Mouse (Mus musculus): ENCODE measurements around the gene Ralgps1.

Ralgps1 gene

GRCm38 (mm10) chr2:33159593-33159992, 211.7 kb downstream of the Ralgps1 start:
- in situ Hi-C loops (cut with MboI; ENCODE audit: unreplicated experiment in 2 of 2) = loop anchor here (5.0 kb wide), 4 partner anchors 188 to 398 kb away; no protein-coding TSS in a partner anchor

- in situ Hi-C loops (cut with MboI; ENCODE audit: unreplicated experiment in 2 of 2) = loop anchor here (5.0 kb wide), 4 partner anchors 188 to 398 kb away; no protein-coding TSS in a partner anchor
Measured at GRCm38 (mm10) chr2:33158895-33159294, 212.4 kb downstream of the Ralgps1 start.

GRCm38 (mm10) chr2:33156283-33156781, 215.0 kb downstream of the Ralgps1 start:
- in situ Hi-C loops (cut with MboI; ENCODE audit: unreplicated experiment in 2 of 2) = loop anchor here (5.0 kb wide), 4 partner anchors 191 to 401 kb away; no protein-coding TSS in a partner anchor

GRCm38 (mm10) chr2:33154751-33155372, 216.4 kb downstream of the Ralgps1 start:
- in situ Hi-C loops (cut with MboI; ENCODE audit: unreplicated experiment in 2 of 2) = loop anchor here (5.0 kb wide), 4 partner anchors 192 to 402 kb away; no protein-coding TSS in a partner anchor

GRCm38 (mm10) chr2:33146994-33147393, 224.3 kb downstream of the Ralgps1 start:
- in situ Hi-C loops (cut with MboI; ENCODE audit: unreplicated experiment in 2 of 2) = loop anchor here in 1 of 2 experiments (25.0 kb wide), 1 partner anchor 385 kb away; the partner anchor contains the start of gene Tor2a

- in situ Hi-C loops (cut with MboI; ENCODE audit: unreplicated experiment in 2 of 2) = loop anchor here in 1 of 2 experiments (25.0 kb wide), 1 partner anchor 381 kb away; the partner anchor contains the start of gene Tor2a
Measured at GRCm38 (mm10) chr2:33143292-33143691, 228.0 kb downstream of the Ralgps1 start.

- in situ Hi-C loops (cut with MboI; ENCODE audit: unreplicated experiment in 2 of 2) = loop anchor here in 1 of 2 experiments (25.0 kb wide), 1 partner anchor 376 kb away; the partner anchor contains the start of gene Tor2a
Measured at GRCm38 (mm10) chr2:33138491-33138890, 232.8 kb downstream of the Ralgps1 start.

- in situ Hi-C loops (cut with MboI; ENCODE audit: unreplicated experiment in 2 of 2) = loop anchor here in 1 of 2 experiments (25.0 kb wide), 1 partner anchor 375 kb away; the partner anchor contains the start of gene Tor2a
Measured at GRCm38 (mm10) chr2:33137731-33138130, 233.6 kb downstream of the Ralgps1 start.

- in situ Hi-C loops (cut with MboI; ENCODE audit: unreplicated experiment in 2 of 2) = loop anchor here in 1 of 2 experiments (25.0 kb wide), 1 partner anchor 375 kb away; the partner anchor contains the start of gene Tor2a
Measured at GRCm38 (mm10) chr2:33137244-33137643, 234.0 kb downstream of the Ralgps1 start.

GRCm38 (mm10) chr2:33136366-33136765, 234.9 kb downstream of the Ralgps1 start:
- in situ Hi-C loops (cut with MboI; ENCODE audit: unreplicated experiment in 2 of 2) = loop anchor here in 1 of 2 experiments (25.0 kb wide), 1 partner anchor 374 kb away; the partner anchor contains the start of gene Tor2a

- in situ Hi-C loops (cut with MboI; ENCODE audit: unreplicated experiment in 2 of 2) = loop anchor here (5.0 to 25.0 kb wide), 3 partner anchors 148 to 373 kb away; partner anchors contain the start of gene Tor2a (in 1 of the 2)
Measured at GRCm38 (mm10) chr2:33134766-33135490, 236.4 kb downstream of the Ralgps1 start.

GRCm38 (mm10) chr2:33132306-33132705, 239.0 kb downstream of the Ralgps1 start:
- in situ Hi-C loops (cut with MboI; ENCODE audit: unreplicated experiment in 2 of 2) = loop anchor here (5.0 to 25.0 kb wide), 3 partner anchors 145 to 370 kb away; partner anchors contain the start of gene Tor2a (in 1 of the 2)

GRCm38 (mm10) chr2:33131500-33132092, 239.7 kb downstream of the Ralgps1 start, which contains the start of gene Garnl3:
Garnl3 (minus strand) TSS chr2:33131654.
- in situ Hi-C loops (cut with MboI; ENCODE audit: unreplicated experiment in 2 of 2) = loop anchor here (5.0 to 25.0 kb wide), 3 partner anchors 144 to 369 kb away; partner anchors contain the start of gene Tor2a (in 1 of the 2)

- in situ Hi-C loops (cut with MboI; ENCODE audit: unreplicated experiment in 2 of 2) = loop anchor here (5.0 to 25.0 kb wide), 3 partner anchors 144 to 369 kb away; partner anchors contain the start of gene Tor2a (in 1 of the 2)
Measured at GRCm38 (mm10) chr2:33130526-33131483, 240.5 kb downstream of the Ralgps1 start.

- in situ Hi-C loops (cut with MboI; ENCODE audit: unreplicated experiment in 2 of 2) = loop anchor here (5.0 to 25.0 kb wide), 3 partner anchors 143 to 368 kb away; partner anchors contain the start of gene Tor2a (in 1 of the 2)
Measured at GRCm38 (mm10) chr2:33130141-33130525, 241.2 kb downstream of the Ralgps1 start.

GRCm38 (mm10) chr2:33129696-33130095, 241.6 kb downstream of the Ralgps1 start:
- in situ Hi-C loops (cut with MboI; ENCODE audit: unreplicated experiment in 2 of 2) = loop anchor here (5.0 to 25.0 kb wide), 3 partner anchors 142 to 367 kb away; partner anchors contain the start of gene Tor2a (in 1 of the 2)

- in situ Hi-C loops (cut with MboI; ENCODE audit: unreplicated experiment in 2 of 2) = loop anchor here in 1 of 2 experiments (25.0 kb wide), 1 partner anchor 367 kb away; the partner anchor contains the start of gene Tor2a
Measured at GRCm38 (mm10) chr2:33129005-33129404, 242.3 kb downstream of the Ralgps1 start.

GRCm38 (mm10) chr2:33127271-33127670, 244.0 kb downstream of the Ralgps1 start:
- in situ Hi-C loops (cut with MboI; ENCODE audit: unreplicated experiment in 2 of 2) = loop anchor here in 1 of 2 experiments (25.0 kb wide), 1 partner anchor 365 kb away; the partner anchor contains the start of gene Tor2a

Measured in v-Abl transformed pro-B cells (cell line).